Mouse (Mus musculus) embryo, embryonic 10 days (tissue): ENCODE measurements around the gene Wnk2.

ENCODE experiments used
- DNase-seq: peaks from one replicate; pipeline ENCODE4 v3.0.0-alpha.2; 2015; ENCODE audit warnings: low spot score

Gene Wnk2

GRCm38 (mm10) chr13:49143323-49143722, 4.5 kb downstream of the Wnk2 start:
- DNase-seq: no peak

GRCm38 (mm10) chr13:49142396-49142795, 5.4 kb downstream of the Wnk2 start:
- DNase-seq: no peak

GRCm38 (mm10) chr13:49140567-49140966, 7.2 kb downstream of the Wnk2 start:
- DNase-seq: no peak

- no peak for DNase-seq
Measured at GRCm38 (mm10) chr13:49134491-49134890, 13.3 kb downstream of the Wnk2 start.

- no peak for DNase-seq
Measured at GRCm38 (mm10) chr13:49133125-49133524, 14.7 kb downstream of the Wnk2 start.

- DNase-seq: no peak
Measured at GRCm38 (mm10) chr13:49131946-49132687, 15.7 kb downstream of the Wnk2 start.

- no peak for DNase-seq
Measured at GRCm38 (mm10) chr13:49131342-49131855, 16.4 kb downstream of the Wnk2 start.

- DNase-seq: peak; percentile 59
Measured at GRCm38 (mm10) chr13:49129845-49130244, 18.0 kb downstream of the Wnk2 start.

GRCm38 (mm10) chr13:49129154-49129553, 18.7 kb downstream of the Wnk2 start:
- no peak for DNase-seq

- DNase-seq: no peak
Measured at GRCm38 (mm10) chr13:49127844-49128631, 19.8 kb downstream of the Wnk2 start.

GRCm38 (mm10) chr13:49122106-49122505, 25.7 kb downstream of the Wnk2 start:
- DNase-seq: no peak

GRCm38 (mm10) chr13:49117563-49117962, 30.3 kb downstream of the Wnk2 start:
- DNase-seq: no peak

- DNase-seq: no peak
Measured at GRCm38 (mm10) chr13:49114921-49115320, 32.9 kb downstream of the Wnk2 start.

GRCm38 (mm10) chr13:49114116-49114515, 33.7 kb downstream of the Wnk2 start:
- DNase-seq: no peak

GRCm38 (mm10) chr13:49113345-49113744, 34.5 kb downstream of the Wnk2 start:
- no peak for DNase-seq

- DNase-seq: no peak
Measured at GRCm38 (mm10) chr13:49112652-49113051, 35.2 kb downstream of the Wnk2 start.

- no peak for DNase-seq
Measured at GRCm38 (mm10) chr13:49109665-49110064, 38.1 kb downstream of the Wnk2 start.

- DNase-seq: no peak
Measured at GRCm38 (mm10) chr13:49108119-49108846, 39.5 kb downstream of the Wnk2 start.

- DNase-seq: no peak
Measured at GRCm38 (mm10) chr13:49103913-49104312, 43.9 kb downstream of the Wnk2 start.

GRCm38 (mm10) chr13:49103235-49103634, 44.6 kb downstream of the Wnk2 start:
- no peak for DNase-seq

GRCm38 (mm10) chr13:49100417-49100816, 47.4 kb downstream of the Wnk2 start:
- no peak for DNase-seq

GRCm38 (mm10) chr13:49096826-49097225, 51.0 kb downstream of the Wnk2 start:
- DNase-seq: no peak
